Mouse (Mus musculus) liver, embryonic 12.5 days (tissue): ENCODE measurements around the gene Slc25a22. TPM values are rescaled to one million over a fixed set of nuclear protein-coding genes. Genes with fewer than 3 reads are reported as not detected.

Source experiments
- ATAC-seq: fragments of 200-750 bp; cut with Nextera tagmentation; 2 replicates; pipeline ENCODE4 v1.8.0; 2017; ENCODE audit warnings: moderate number of reproducible peaks, mild to moderate bottlenecking, moderate library complexity
- H3K27ac ChIP-seq: fragments of 300-500 bp; sonication (generic); 2 replicates; pipeline ENCODE4 v1.5.1; 2016; ENCODE audit warnings: mild to moderate bottlenecking
- H3K27me3 ChIP-seq: fragments of 300-500 bp; sonication (generic); replicated peaks from 2 replicates; pipeline ENCODE4 v1.6.1; 2016; ENCODE audit warnings: mild to moderate bottlenecking, moderate library complexity
- H3K36me3 ChIP-seq: fragments of 300-500 bp; sonication (generic); 2 replicates; pipeline ENCODE4 v1.6.1; 2016; ENCODE audit warnings: mild to moderate bottlenecking, moderate library complexity
- H3K4me1 ChIP-seq: fragments of 300-500 bp; sonication (generic); 2 replicates; pipeline ENCODE4 v1.6.1; 2016
- H3K4me2 ChIP-seq: fragments of 300-500 bp; sonication (generic); 2 replicates; pipeline ENCODE4 v1.6.1; 2016; ENCODE audit warnings: mild to moderate bottlenecking, moderate library complexity
- H3K4me3 ChIP-seq: fragments of 300-500 bp; sonication (generic); 2 replicates; pipeline ENCODE4 v1.5.1; 2016; ENCODE audit warnings: mild to moderate bottlenecking, moderate library complexity
- H3K9ac ChIP-seq: fragments of 300-500 bp; sonication (generic); 2 replicates; pipeline ENCODE4 v1.6.1; 2016; ENCODE audit warnings: mild to moderate bottlenecking, moderate library complexity
- H3K9me3 ChIP-seq: fragments of 300-500 bp; sonication (generic); replicated peaks from 2 replicates; pipeline ENCODE4 v1.6.1; 2016; ENCODE audit warnings: mild to moderate bottlenecking, moderate library complexity
- WGBS: fragments of 180-500 bp; shearing (Covaris S2); methylation state at CpG from one replicate; pipeline ENCODE4 v1.1.7; 2016; ENCODE audit not compliant: insufficient replicate concordance; 5-methylcytosine and 5-hydroxymethylcytosine counted together
- polyA plus RNA-seq: library from polyadenylated mRNA; unstranded; fragments of >200 nt; fragmentation: Nextera tagmentation; extraction: Ambion mirVana; gene quantifications from 2 replicates; pipeline ENCODE4 v1.2.1, GENCODE M21; 2016

Gene Slc25a22
- polyA plus RNA-seq, 1 experiment from 2014 or later, result 27.1 TPM

DNA sequence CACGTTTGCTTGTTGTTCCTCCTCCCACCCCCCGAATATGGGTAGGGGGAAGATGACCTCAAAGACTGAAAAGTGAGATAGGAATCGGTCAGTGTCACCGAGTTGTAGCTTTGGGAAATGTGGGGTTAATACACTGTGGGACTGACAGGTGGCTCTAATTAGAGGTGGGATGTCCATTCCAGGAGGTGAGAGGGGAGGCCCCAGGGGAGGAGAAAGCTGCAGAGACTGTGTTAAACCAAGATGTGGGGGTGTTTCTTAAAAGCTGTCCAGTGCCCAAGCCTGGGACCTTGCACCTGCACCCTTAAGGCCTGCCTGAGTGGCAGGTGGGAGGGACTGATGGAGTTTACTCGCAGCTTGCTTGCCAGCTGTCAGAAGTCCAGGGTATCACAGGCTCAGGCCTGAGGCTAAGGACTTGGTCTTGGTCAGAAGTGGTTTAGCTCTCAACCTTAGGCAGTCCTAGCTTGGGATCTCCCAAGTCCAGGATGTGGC is 24.7 kb upstream of the Slc25a22 start:
- 16% methylated on average over 5 of the region's 5 CpGs for WGBS
- Histone ChIP-seq H3K9me3 (no peaks in the 10 kb centered on the region), H3K27me3 (peaks cover 76% of the 10 kb centered on the region), H3K36me3 (0 out of 2 replicates have a peak, but pooled peaks cover 14% of the 10 kb centered on the region), H3K9ac (peak overlapping the region; percentile 55; the same call in 1 of the 2 replicates), H3K4me2 (peak overlapping the region; percentile 75), H3K4me1 (peaks cover 53% of the 10 kb centered on the region), H3K4me3 (peak overlapping the region; percentile 53; the same call in 1 of the 2 replicates), H3K27ac (no peak overlapping the region)
- no peak for ATAC-seq

- Histone ChIP-seq H3K27me3 (peaks cover 76% of the 10 kb centered on the region), H3K36me3 (0 out of 2 replicates have a peak, but pooled peaks cover 15% of the 10 kb centered on the region), H3K9me3 (no peaks in the 10 kb centered on the region), H3K27ac (no peak overlapping the region), H3K4me3 (peak overlapping the region; percentile 53), H3K4me1 (peaks cover 49% of the 10 kb centered on the region), H3K9ac (peak overlapping the region; percentile 55), H3K4me2 (peak overlapping the region; percentile 75)
- no peak for ATAC-seq
- 3% methylated on average over 58 of the region's 59 CpGs for WGBS
Measured at GRCm38 (mm10) chr7:141461521-141462332, 24.0 kb upstream of the Slc25a22 start.

GRCm38 (mm10) chr7:141460391-141461113 is 22.9 kb upstream of the Slc25a22 start, which contains the start of gene Cracr2b:
Gene Cracr2b, plus strand, starts transcription at chr7:141461094.
- 55% methylated on average over 15 of the region's 15 CpGs for WGBS
- Histone ChIP-seq H3K4me3 (peak within 1 kb of the TSS; percentile 53), H3K4me1 (peaks cover 49% of the 10 kb centered on the region), H3K36me3 (0 out of 2 replicates have a peak, but pooled peaks cover 15% of the 10 kb centered on the region), H3K9me3 (no peaks in the 10 kb centered on the region), H3K27ac (no peak within 1 kb of the TSS), H3K4me2 (peak within 1 kb of the TSS; percentile 75), H3K9ac (peak within 1 kb of the TSS; percentile 55), H3K27me3 (peaks cover 64% of the 10 kb centered on the region)
- no peak for ATAC-seq

DNA sequence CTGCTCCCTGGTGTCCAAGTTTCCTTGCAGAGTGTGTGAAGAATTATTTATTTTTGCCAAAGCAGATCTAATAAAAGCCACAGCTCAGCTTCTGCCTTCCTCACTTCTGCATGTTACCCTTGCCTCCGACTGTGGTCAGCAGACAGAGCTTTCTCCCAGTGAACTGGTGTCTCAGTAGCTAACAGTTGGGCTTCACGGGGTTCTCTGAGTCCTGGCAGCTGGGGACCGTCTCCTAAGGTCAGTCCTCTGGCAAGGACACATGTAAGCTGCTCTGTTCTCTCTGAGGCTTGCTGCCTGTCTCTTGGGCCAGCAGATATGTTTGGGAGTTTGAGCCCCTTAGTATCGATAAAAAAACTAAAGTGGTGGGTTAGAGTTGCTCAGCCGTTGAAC is 22.3 kb upstream of the Slc25a22 start:
- no peaks in the 10 kb centered on the region for H3K9me3 ChIP-seq
- 0 out of 2 replicates have a peak, but pooled peaks cover 15% of the 10 kb centered on the region for H3K36me3 ChIP-seq
- no peak overlapping the region for H3K4me3 ChIP-seq
- ATAC-seq, result no peak
- WGBS, result 69% methylated on average over 5 of the region's 5 CpGs
- H3K4me1 ChIP-seq, result peaks cover 47% of the 10 kb centered on the region
- no peak overlapping the region for H3K9ac ChIP-seq
- no peak overlapping the region for H3K27ac ChIP-seq
- H3K27me3 ChIP-seq, result peaks cover 58% of the 10 kb centered on the region
- no peak overlapping the region for H3K4me2 ChIP-seq

DNA sequence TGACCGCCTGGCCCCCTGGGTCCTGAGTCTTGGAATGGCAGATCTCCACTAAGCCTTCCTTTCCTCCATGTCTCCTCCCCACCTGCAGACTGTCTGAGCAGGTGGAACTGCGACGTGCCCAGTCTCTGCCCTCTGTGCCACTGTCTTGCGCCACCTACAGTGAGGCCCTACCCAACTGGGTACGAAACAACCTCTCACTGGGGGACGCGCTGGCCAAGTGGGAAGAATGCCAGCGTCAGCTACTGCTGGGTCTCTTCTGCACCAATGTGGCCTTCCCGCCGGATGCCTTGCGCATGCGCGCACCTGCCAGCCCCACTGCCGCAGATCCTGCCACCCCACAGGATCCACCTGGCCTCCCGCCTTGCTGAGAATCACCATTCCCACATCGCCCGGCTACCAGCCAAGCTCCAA is 21.6 kb upstream of the Slc25a22 start:
- no peaks in the 10 kb centered on the region for H3K9me3 ChIP-seq
- H3K4me3 ChIP-seq, result no peak overlapping the region
- no peak overlapping the region for H3K9ac ChIP-seq
- no peak overlapping the region for H3K27ac ChIP-seq
- WGBS, result 86% methylated on average over 17 of the region's 17 CpGs
- H3K4me1 ChIP-seq, result peaks cover 46% of the 10 kb centered on the region
- H3K27me3 ChIP-seq, result peaks cover 51% of the 10 kb centered on the region
- ATAC-seq, result no peak
- no peak overlapping the region for H3K4me2 ChIP-seq
- H3K36me3 ChIP-seq, result 0 out of 2 replicates have a peak, but pooled peaks cover 15% of the 10 kb centered on the region

DNA sequence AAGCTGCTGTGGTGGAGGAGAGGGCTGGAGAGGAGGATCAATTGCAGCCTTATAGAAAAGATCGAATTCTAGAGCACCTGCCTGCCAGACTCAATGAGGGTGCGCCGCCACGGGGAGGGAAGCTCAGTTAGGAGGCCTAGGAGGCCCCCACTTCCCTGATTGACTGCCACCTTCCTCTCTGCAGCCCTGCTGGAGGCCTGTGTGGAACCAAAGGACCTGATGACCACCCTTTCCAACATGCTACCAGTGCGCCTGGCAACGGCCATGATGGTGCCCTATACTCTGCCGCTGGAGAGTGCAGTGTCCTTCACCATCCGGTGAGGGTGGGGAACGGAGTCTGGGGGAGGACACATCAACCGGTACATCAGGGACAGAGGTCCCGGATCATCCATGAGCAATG is 21.0 kb upstream of the Slc25a22 start:
- peaks cover 45% of the 10 kb centered on the region for H3K27me3 ChIP-seq
- peaks cover 42% of the 10 kb centered on the region for H3K4me1 ChIP-seq
- ATAC-seq, result no peak
- H3K36me3 ChIP-seq, result 0 out of 2 replicates have a peak, but pooled peaks cover 15% of the 10 kb centered on the region
- no peak overlapping the region for H3K27ac ChIP-seq
- WGBS, result 87% methylated on average over 11 of the region's 11 CpGs
- H3K4me3 ChIP-seq, result no peak overlapping the region
- no peak overlapping the region for H3K9ac ChIP-seq
- H3K4me2 ChIP-seq, result no peak overlapping the region
- H3K9me3 ChIP-seq, result no peaks in the 10 kb centered on the region

- Histone ChIP-seq H3K27me3 (peaks cover 40% of the 10 kb centered on the region), H3K36me3 (0 out of 2 replicates have a peak, but pooled peaks cover 15% of the 10 kb centered on the region), H3K9ac (no peak overlapping the region), H3K9me3 (no peaks in the 10 kb centered on the region), H3K4me2 (no peak overlapping the region), H3K4me3 (no peak overlapping the region), H3K27ac (no peak overlapping the region), H3K4me1 (peaks cover 42% of the 10 kb centered on the region)
- no peak for ATAC-seq
- WGBS, result 77% methylated on average over 15 of the region's 15 CpGs
Measured at GRCm38 (mm10) chr7:141457986-141458660, 20.4 kb upstream of the Slc25a22 start.

- Histone ChIP-seq H3K36me3 (peaks cover 16% of the 10 kb centered on the region), H3K4me1 (peaks cover 40% of the 10 kb centered on the region), H3K4me3 (no peak overlapping the region), H3K27ac (no peak overlapping the region), H3K4me2 (no peak overlapping the region), H3K27me3 (peaks cover 31% of the 10 kb centered on the region), H3K9ac (no peak overlapping the region), H3K9me3 (no peaks in the 10 kb centered on the region)
- WGBS, result 84% methylated on average over 14 of the region's 14 CpGs
- no peak for ATAC-seq
Measured at GRCm38 (mm10) chr7:141457236-141457635, 19.5 kb upstream of the Slc25a22 start.

DNA sequence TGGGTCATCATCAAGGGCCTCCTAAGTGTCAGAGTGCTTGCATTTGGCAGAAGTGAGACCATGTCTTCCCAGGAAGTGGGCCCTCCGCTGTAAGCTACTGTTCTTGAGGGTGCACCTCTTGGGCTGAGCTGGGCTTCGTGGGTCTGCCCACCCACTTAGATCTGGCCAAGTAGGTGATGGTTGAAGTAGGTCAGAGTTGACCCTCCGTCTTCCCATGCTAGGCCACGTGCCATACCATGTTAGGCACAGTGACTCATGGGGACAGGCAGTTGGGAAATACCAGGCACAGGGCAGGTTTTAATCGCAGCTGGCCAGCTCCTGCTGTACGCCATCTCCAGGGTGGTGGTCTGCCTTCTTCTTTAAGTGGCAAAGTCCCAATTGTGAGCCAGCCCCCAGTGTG is 19.0 kb upstream of the Slc25a22 start:
- Histone ChIP-seq H3K9ac (no peak overlapping the region), H3K36me3 (peaks cover 21% of the 10 kb centered on the region), H3K4me3 (no peak overlapping the region), H3K4me1 (peaks cover 40% of the 10 kb centered on the region), H3K27ac (no peak overlapping the region), H3K9me3 (no peaks in the 10 kb centered on the region), H3K27me3 (peaks cover 26% of the 10 kb centered on the region), H3K4me2 (no peak overlapping the region; the same call in 1 of the 2 replicates)
- no peak for ATAC-seq
- 75% methylated on average over 6 of the region's 6 CpGs for WGBS

DNA sequence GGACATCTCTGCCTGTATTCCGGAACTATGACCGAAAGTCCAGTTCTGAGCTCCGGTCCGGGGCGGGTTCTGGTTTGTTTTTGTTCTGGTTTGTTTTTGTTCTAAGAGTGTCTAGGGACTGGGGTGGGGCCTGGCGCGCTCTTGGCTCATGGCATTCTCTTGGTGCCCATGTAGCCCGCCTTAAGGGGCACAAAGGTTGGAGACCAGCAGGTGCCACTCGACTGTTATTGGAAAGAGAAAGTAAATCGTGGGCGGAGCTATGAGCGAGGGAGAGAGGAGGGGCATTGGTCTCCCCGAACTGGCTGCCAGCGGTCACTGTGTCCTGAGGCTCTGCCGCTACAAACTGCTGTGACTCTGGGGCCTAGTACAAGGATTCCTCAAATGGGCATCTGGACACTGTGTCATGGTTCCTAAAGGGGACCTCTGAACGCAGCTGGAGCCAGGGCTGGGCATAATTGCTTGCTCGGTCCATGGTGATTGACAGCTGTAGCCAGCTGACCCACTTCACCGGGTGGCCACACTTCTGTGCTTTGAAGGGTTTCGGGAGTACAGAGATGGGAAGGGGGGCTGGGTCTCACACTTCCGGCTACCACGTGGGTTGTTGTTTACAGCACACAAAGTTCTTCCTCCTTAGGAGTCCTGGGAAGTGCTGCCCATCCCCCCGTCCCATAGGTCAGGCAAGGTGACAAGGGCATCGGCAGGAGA is 18.1 kb upstream of the Slc25a22 start:
- H3K36me3 ChIP-seq, result peaks cover 31% of the 10 kb centered on the region
- no peaks in the 10 kb centered on the region for H3K9me3 ChIP-seq
- peak overlapping the region; percentile 77 for H3K9ac ChIP-seq
- peak overlapping the region; percentile 90 for H3K4me2 ChIP-seq
- WGBS, result 3% methylated on average over 23 of the region's 23 CpGs
- peak; percentile 18 for ATAC-seq
- H3K27me3 ChIP-seq, result peaks cover 16% of the 10 kb centered on the region
- peaks cover 41% of the 10 kb centered on the region for H3K4me1 ChIP-seq
- H3K4me3 ChIP-seq, result peak overlapping the region; percentile 70
- H3K27ac ChIP-seq, result peak overlapping the region; percentile 84

DNA sequence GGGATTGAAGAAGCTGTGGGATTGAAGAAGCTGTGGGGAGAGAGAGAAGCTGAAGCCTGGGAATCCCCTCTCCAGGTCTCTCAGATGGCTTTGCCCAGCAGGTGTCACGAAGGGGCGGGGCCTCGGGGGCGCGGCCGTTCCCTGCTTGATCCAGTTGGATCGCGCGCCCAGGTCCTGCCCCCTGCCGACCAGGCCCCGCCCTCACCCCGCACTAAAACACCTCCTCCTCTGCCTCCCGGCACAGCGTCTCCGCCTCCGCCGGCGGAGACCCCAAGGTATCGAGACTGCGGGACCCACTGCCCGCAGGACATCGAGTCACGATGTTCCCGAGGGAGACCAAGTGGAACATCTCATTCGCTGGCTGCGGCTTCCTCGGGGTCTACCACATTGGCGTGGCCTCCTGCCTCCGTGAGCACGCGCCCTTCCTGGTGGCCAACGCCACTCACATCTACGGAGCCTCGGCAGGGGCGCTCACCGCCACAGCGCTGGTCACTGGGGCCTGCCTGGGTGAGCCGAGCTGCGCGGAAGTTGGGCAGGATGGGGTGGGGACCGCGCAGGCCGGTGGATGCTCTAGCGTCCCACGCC is 17.4 kb upstream of the Slc25a22 start, which contains the start of gene Pnpla2:
Gene Pnpla2, plus strand, starts transcription at position 232 of the 585 bp plus-strand sequence.
- Histone ChIP-seq H3K4me1 (peaks cover 47% of the 10 kb centered on the region), H3K4me2 (peak within 1 kb of the TSS; percentile 90), H3K9me3 (no peaks in the 10 kb centered on the region), H3K9ac (peak within 1 kb of the TSS; percentile 77), H3K27ac (peak within 1 kb of the TSS; percentile 84), H3K36me3 (peaks cover 38% of the 10 kb centered on the region), H3K4me3 (peak within 1 kb of the TSS; percentile 70), H3K27me3 (peaks cover 9% of the 10 kb centered on the region)
- WGBS, result 3% methylated on average over 45 of the region's 45 CpGs
- ATAC-seq, result peak; percentile 88
